Mouse (Mus musculus) forebrain, embryonic 14.5 days (tissue): ENCODE data around the gene Rgs19. TPM values are rescaled to one million over a fixed set of nuclear protein-coding genes. Genes with fewer than 3 reads are reported as not detected.
A peak's percentile ranks its signal among the peaks of the same experiment; 100 is the strongest.

Experiments used
- ATAC-seq: fragments of 200-750 bp; cut with Nextera tagmentation; 2 replicates; pipeline ENCODE4 v1.8.0; 2017; ENCODE audit warnings: mild to moderate bottlenecking, moderate library complexity
- DNase-seq: peaks from one replicate; pipeline ENCODE4 v3.0.0-alpha.2; 2015; ENCODE audit warnings: low spot score
- H3K27ac ChIP-seq: fragments of 300-500 bp; sonication (generic); 2 replicates; pipeline ENCODE4 v1.5.1; 2014; ENCODE audit warnings: low read depth, mild to moderate bottlenecking, control low read depth, low read length, moderate library complexity
- H3K27me3 ChIP-seq: fragments of 300-500 bp; sonication (generic); replicated peaks from 2 replicates; pipeline ENCODE4 v1.6.1; 2014; ENCODE audit warnings: low read length, control low read depth, mixed read lengths; ENCODE audit not compliant: control insufficient read depth, insufficient read depth
- H3K36me3 ChIP-seq: fragments of 300-500 bp; sonication (generic); 2 replicates; pipeline ENCODE4 v1.6.1; 2014; ENCODE audit warnings: low read length, control low read depth; ENCODE audit not compliant: control insufficient read depth, insufficient read depth
- H3K4me1 ChIP-seq: fragments of 300-500 bp; sonication (generic); 2 replicates; pipeline ENCODE4 v1.6.1; 2014; ENCODE audit warnings: antibody characterized with exemption, low read length, control low read depth; ENCODE audit not compliant: control insufficient read depth, insufficient read depth
- H3K4me2 ChIP-seq: fragments of 300-500 bp; sonication (generic); 2 replicates; pipeline ENCODE4 v1.6.1; 2014; ENCODE audit warnings: mild to moderate bottlenecking, control low read depth, low read length
- H3K4me3 ChIP-seq: fragments of 300-500 bp; sonication (generic); 2 replicates; pipeline ENCODE4 v1.5.1; 2014; ENCODE audit warnings: low read depth, low read length, control low read depth
- H3K9ac ChIP-seq: fragments of 300-500 bp; sonication (generic); 2 replicates; pipeline ENCODE4 v1.6.1; 2014; ENCODE audit warnings: mild to moderate bottlenecking, low read length, control low read depth, moderate library complexity
- H3K9me3 ChIP-seq: fragments of 300-500 bp; sonication (generic); replicated peaks from 2 replicates; pipeline ENCODE4 v1.6.1; 2016; ENCODE audit warnings: low read length, control low read depth, mixed read lengths; ENCODE audit not compliant: control insufficient read depth
- WGBS: fragments of 180-500 bp; shearing (Covaris S2); extraction: QIAGEN DNeasy Blood & Tissue Kit; methylation state at CpG from one replicate; pipeline ENCODE4 v1.1.7; 2014; 5-methylcytosine and 5-hydroxymethylcytosine counted together
- polyA plus RNA-seq: library from polyadenylated mRNA; unstranded; fragments of >200 nt; fragmentation: Nextera tagmentation; extraction: Ambion mirVana; gene quantifications from 2 replicates; pipeline ENCODE4 v1.2.1, GENCODE M21; 2014

The Rgs19 gene
- polyA plus RNA-seq, 1 experiment from 2014 or later: 60.3 TPM

GRCm38 (mm10) chr2:181714903-181715326, 21.1 kb upstream of the Rgs19 start, which contains the start of gene Oprl1:
Oprl1 (plus strand) TSS chr2:181715016.
- peak; percentile 85 for DNase-seq
- Histone ChIP-seq H3K27me3 (no peaks in the 10 kb centered on the region), H3K4me3 (peak within 1 kb of the TSS; percentile 40), H3K4me1 (peaks cover 19% of the 10 kb centered on the region), H3K36me3 (peaks cover 18% of the 10 kb centered on the region), H3K9me3 (no peaks in the 10 kb centered on the region), H3K9ac (peak within 1 kb of the TSS; percentile 73), H3K27ac (peak within 1 kb of the TSS; percentile 80), H3K4me2 (peak within 1 kb of the TSS; percentile 59)
- WGBS: 0% methylated on average over 7 of the region's 7 CpGs
- peak; percentile 84 for ATAC-seq

GRCm38 (mm10) chr2:181713749-181714148, 20.0 kb upstream of the Rgs19 start:
- H3K4me2 ChIP-seq: peak overlapping the region; percentile 59
- no peaks in the 10 kb centered on the region for H3K27me3 ChIP-seq
- no peaks in the 10 kb centered on the region for H3K9me3 ChIP-seq
- H3K9ac ChIP-seq: 0 out of 2 replicates have a peak overlapping the region, but pooled peaks have one; percentile 73
- peaks cover 19% of the 10 kb centered on the region for H3K4me1 ChIP-seq
- DNase-seq (peak; percentile 79), ATAC-seq (peak; percentile 73; the same call in 1 of the 2 replicates)
- H3K27ac ChIP-seq: peak overlapping the region; percentile 80
- WGBS: 71% methylated on average over 1 of the region's 1 CpGs
- H3K4me3 ChIP-seq: no peak overlapping the region
- peaks cover 6% of the 10 kb centered on the region for H3K36me3 ChIP-seq

DNA sequence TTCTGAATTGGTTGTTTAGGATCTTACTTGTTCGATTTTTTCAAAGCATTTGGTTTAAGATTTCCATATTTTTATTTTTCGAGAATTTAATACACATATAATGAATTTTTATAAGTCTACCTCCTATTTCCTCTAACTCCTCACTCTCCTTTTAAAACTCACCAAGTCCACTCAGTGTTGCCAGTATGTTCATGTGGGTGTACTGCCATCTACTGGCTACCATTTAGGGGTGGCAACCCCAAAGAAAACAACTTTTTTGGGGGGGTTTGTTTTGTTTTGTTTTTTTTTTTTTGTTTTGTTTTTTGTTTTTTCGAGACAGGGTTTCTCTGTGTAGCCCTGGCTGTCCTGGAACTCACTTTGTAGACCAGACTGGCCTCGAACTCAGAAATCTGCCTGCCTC, 12.9 kb upstream of the Rgs19 start:
- ATAC-seq (no peak), DNase-seq (peak; percentile 29)
- H3K4me1 ChIP-seq: no peaks in the 10 kb centered on the region
- H3K9me3 ChIP-seq: no peaks in the 10 kb centered on the region
- H3K4me3 ChIP-seq: no peak overlapping the region
- no peak overlapping the region for H3K27ac ChIP-seq
- H3K4me2 ChIP-seq: no peak overlapping the region
- WGBS: 39% methylated on average over 4 of the region's 4 CpGs
- no peaks in the 10 kb centered on the region for H3K27me3 ChIP-seq
- no peak overlapping the region for H3K9ac ChIP-seq
- no peaks in the 10 kb centered on the region for H3K36me3 ChIP-seq

DNA sequence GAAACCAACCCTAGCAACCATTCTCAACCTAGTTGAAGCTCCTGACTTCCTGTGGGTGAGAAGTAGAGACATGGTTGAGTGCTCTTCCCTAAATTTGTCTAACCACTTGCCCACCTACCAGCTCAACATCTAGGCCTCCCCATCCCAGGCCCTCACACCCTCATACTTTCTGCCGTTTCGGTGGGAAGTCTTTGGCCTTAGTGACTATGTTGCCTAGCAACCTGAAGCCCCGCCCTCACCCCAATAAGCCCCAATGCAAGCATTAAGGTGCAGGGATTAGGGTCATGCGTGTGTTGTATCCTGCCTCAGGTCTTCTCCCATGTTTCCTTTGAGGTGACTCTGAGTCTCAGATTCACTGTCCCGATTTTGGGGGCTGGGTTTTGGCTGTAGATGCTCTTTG, 4.5 kb upstream of the Rgs19 start, which contains the start of gene Lkaaear1:
TSS of gene Lkaaear1 (minus strand) at position 202 of the 400 bp plus-strand sequence.
- no peak within 1 kb of the TSS for H3K4me3 ChIP-seq
- no peak within 1 kb of the TSS for H3K9ac ChIP-seq
- H3K4me1 ChIP-seq: peaks cover under 1% of the 10 kb centered on the region; the same call in 1 of the 2 replicates
- no peaks in the 10 kb centered on the region for H3K9me3 ChIP-seq
- H3K36me3 ChIP-seq: no peaks in the 10 kb centered on the region
- no peak within 1 kb of the TSS for H3K4me2 ChIP-seq
- no peaks in the 10 kb centered on the region for H3K27me3 ChIP-seq
- DNase-seq: no peak
- WGBS: 51% methylated on average over 5 of the region's 5 CpGs
- ATAC-seq: no peak
- H3K27ac ChIP-seq: no peak within 1 kb of the TSS

DNA sequence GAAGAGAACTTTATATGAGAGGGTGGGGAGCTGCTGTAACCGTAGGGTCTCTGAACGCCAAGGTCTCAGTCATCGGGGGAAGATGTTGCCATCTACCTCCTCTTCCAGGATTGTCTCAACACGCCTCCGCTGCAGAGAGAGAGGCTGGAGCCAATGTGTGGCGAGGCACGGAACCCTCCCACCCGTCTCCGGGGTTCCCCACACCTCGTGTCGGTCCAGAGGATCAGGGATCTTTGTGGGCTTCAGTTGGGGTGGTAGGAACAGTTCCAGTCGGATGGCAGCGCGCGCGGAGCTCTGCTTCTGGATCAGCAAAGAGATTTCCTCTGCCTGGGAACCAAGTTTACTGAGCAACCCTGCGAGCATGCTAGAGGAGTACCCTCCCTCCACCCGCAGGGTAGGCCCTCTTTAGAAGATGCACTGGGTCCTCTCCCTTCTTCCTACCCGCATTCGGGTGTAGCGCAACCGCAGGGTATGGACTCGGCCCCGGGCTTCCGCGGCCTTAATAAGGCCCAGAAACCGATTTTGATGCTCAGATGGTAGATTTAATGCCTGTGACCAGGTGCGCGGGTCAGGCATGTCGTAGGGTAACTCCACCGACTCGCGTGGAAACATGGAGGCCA, 3.1 kb upstream of the Rgs19 start:
- DNase-seq (no peak), ATAC-seq (no peak)

GRCm38 (mm10) chr2:181695776-181696175, 2.0 kb upstream of the Rgs19 start:
- Histone ChIP-seq H3K27ac (no peak overlapping the region), H3K9me3 (no peaks in the 10 kb centered on the region), H3K27me3 (no peaks in the 10 kb centered on the region), H3K4me1 (peaks cover 11% of the 10 kb centered on the region; the same call in 1 of the 2 replicates), H3K4me3 (no peak overlapping the region), H3K4me2 (no peak overlapping the region), H3K9ac (no peak overlapping the region), H3K36me3 (no peaks in the 10 kb centered on the region)
- WGBS: 75% methylated on average over 1 of the region's 1 CpGs
- DNase-seq: no peak
- ATAC-seq: no peak

More for the DNA sequence above, 3.1 kb upstream of the Rgs19 start:
- Histone ChIP-seq H3K36me3 (no peaks in the 10 kb centered on the region), H3K27me3 (no peaks in the 10 kb centered on the region), H3K4me2 (no peak overlapping the region), H3K9me3 (no peaks in the 10 kb centered on the region), H3K27ac (no peak overlapping the region), H3K4me1 (peaks cover 11% of the 10 kb centered on the region; the same call in 1 of the 2 replicates), H3K9ac (no peak overlapping the region), H3K4me3 (no peak overlapping the region)
- WGBS: 82% methylated on average over 33 of the region's 33 CpGs

DNA sequence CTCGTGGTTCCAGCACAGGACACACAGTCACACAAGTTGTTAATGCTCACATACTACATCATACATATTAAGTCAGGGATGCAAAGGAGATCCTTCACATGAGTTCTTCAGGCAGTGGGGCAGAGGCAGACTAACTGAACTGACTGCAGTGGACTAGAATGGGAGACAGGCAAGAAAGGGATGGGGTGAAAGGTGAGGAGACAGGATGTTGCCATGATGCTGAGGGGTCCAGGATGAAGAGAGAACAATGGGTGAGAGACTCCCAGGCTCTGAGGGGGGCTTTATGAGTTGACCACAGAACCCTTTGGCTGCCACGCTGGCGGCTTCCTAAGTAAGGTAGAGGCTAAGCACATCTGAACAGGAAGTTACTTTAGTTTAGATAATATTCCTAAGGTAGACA, 804 bp upstream of the Rgs19 start:
- ATAC-seq (no peak), DNase-seq (no peak)
- no peaks in the 10 kb centered on the region for H3K9me3 ChIP-seq
- no peaks in the 10 kb centered on the region for H3K27me3 ChIP-seq
- H3K4me2 ChIP-seq: peak overlapping the region; percentile 81; the same call in 1 of the 2 replicates
- H3K9ac ChIP-seq: 0 out of 2 replicates have a peak overlapping the region, but pooled peaks have one; percentile 83
- peaks cover 11% of the 10 kb centered on the region; the same call in 1 of the 2 replicates for H3K4me1 ChIP-seq
- no peak overlapping the region for H3K27ac ChIP-seq
- 87% methylated on average over 3 of the region's 3 CpGs for WGBS
- peaks cover 5% of the 10 kb centered on the region for H3K36me3 ChIP-seq
- no peak overlapping the region for H3K4me3 ChIP-seq

- H3K4me1 ChIP-seq: peaks cover 11% of the 10 kb centered on the region; the same call in 1 of the 2 replicates
- peak overlapping the region; percentile 71; the same call in 1 of the 2 replicates for H3K4me3 ChIP-seq
- no peaks in the 10 kb centered on the region for H3K27me3 ChIP-seq
- H3K27ac ChIP-seq: no peak overlapping the region
- no peak for ATAC-seq
- H3K36me3 ChIP-seq: peaks cover 23% of the 10 kb centered on the region
- H3K9ac ChIP-seq: no peak overlapping the region
- WGBS: 85% methylated on average over 3 of the region's 3 CpGs
- peak overlapping the region; percentile 81; the same call in 1 of the 2 replicates for H3K4me2 ChIP-seq
- DNase-seq: no peak
- no peaks in the 10 kb centered on the region for H3K9me3 ChIP-seq
Measured at GRCm38 (mm10) chr2:181692304-181692703, 1.5 kb downstream of the Rgs19 start.

DNA sequence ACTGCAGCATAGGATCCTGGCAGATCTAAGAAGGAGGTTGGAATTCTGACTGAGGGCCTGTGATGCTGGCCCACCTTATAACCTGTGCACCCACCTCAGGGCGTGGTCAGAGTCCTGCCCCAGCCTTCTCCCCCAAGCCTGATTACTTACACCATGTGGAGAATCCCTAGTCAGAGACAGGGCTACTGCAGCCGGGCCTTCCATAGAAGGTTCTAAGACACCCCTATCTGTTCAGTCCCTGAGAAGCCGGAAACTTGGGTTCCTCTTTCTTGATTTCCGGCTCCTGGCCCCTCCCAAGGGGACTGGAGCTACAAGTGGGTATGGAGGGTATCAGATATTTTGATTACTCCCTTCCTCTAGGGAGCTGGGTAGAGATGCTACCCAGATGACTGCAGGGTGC, 2.2 kb downstream of the Rgs19 start:
- H3K27me3 ChIP-seq: no peaks in the 10 kb centered on the region
- peaks cover 11% of the 10 kb centered on the region; the same call in 1 of the 2 replicates for H3K4me1 ChIP-seq
- no peak overlapping the region for H3K4me2 ChIP-seq
- no peak overlapping the region for H3K4me3 ChIP-seq
- H3K36me3 ChIP-seq: peaks cover 31% of the 10 kb centered on the region
- H3K9ac ChIP-seq: no peak overlapping the region
- ATAC-seq (no peak), DNase-seq (no peak)
- H3K9me3 ChIP-seq: no peaks in the 10 kb centered on the region
- WGBS: 89% methylated on average over 4 of the region's 4 CpGs
- H3K27ac ChIP-seq: no peak overlapping the region
